Mouse (Mus musculus): Measurements from ENCODE around the gene Ins2.

GRCm38 (mm10) chr7:142629806-142630205 lies 113.4 kb downstream of the Ins2 start:
- TF ChIP-seq GATA1 (IDR thresholded peaks at IDR 0.05; ENCODE audit: borderline replicate concordance, low read length) (no peak), FLI1 (IDR thresholded peaks at IDR 0.05; ENCODE audit: low read length) (no peak)

Data from megakaryocyte, embryonic 14.5 days (primary cell).